Mouse (Mus musculus): Measurements from ENCODE around the gene Rxylt1.

- TF ChIP-seq GATA1 (IDR thresholded peaks at IDR 0.05; ENCODE audit: borderline replicate concordance, low read length) (no peak), FLI1 (IDR thresholded peaks at IDR 0.05; ENCODE audit: low read length) (no peak)
These were observed 5.5 kb upstream of the Rxylt1 start for GRCm38 (mm10) chr10:122102675-122103074.
